In genomic region chr1:90000981-90001380, GRCm38 (mm10) we compare ENCODE assay signal across 28 mouse cellular contexts. TPM values are rescaled to one million over a fixed set of nuclear protein-coding genes. Genes with fewer than 3 reads are reported as not detected.
DNase-seq lines count a peak whose midpoint lies in the region; TF ChIP-seq lines count a peak whose summit lies in the region.
"Had no signal": no experiment of that assay in that cellular context is flagged by ENCODE, and none has a peak within 500 bp of the region (broad histone marks: within the 10 kb centered on the region; RNA-seq: fewer than 3 reads in every experiment).

No protein-coding gene starts in this region.

- 35% methylated on average over 5 of the region's 5 CpGs for WGBS in heart, adult 2 months

- no peak overlapping the region for H3K9ac ChIP-seq in heart, adult 2 months (ENCODE audit: low read depth, low read length)
- H3K9ac ChIP-seq: forebrain, embryonic 13.5 days; hindbrain, embryonic 14.5 days had no signal

- no peak overlapping the region for H3K4me3 ChIP-seq in gastrocnemius, adult 2 months
- H3K4me3 ChIP-seq in heart, adult 2 months: no peak overlapping the region
- H3K4me3 ChIP-seq: forebrain, embryonic 10.5 days; forebrain, embryonic 13.5 days; heart, embryonic 10.5 days had no signal

- no peaks in the 10 kb centered on the region for H3K79me2 ChIP-seq in heart, adult 2 months (replicated peaks; ENCODE audit: control insufficient read depth, insufficient read depth, low read length)

- TF ChIP-seq EP300 in heart, adult 2 months (IDR thresholded peaks at IDR 0.05; ENCODE audit: insufficient read depth, low read depth, low read length): no peak

- H3K27ac ChIP-seq in gastrocnemius, adult 2 months: peak overlapping the region; percentile 89
- peak overlapping the region; percentile 93 for H3K27ac ChIP-seq in heart, adult 2 months
- H3K27ac ChIP-seq: forebrain, embryonic 10.5 days; forebrain, embryonic 13.5 days; hindbrain, embryonic 14.5 days; hindbrain, postnatal 0 days had no signal

- peaks cover 13% of the 10 kb centered on the region; the same call in 1 of the 2 replicates for H3K4me1 ChIP-seq in heart, adult 2 months (ENCODE audit: control insufficient read depth, insufficient read depth, low read length)
- H3K4me1 ChIP-seq: forebrain, embryonic 13.5 days had no signal

- peaks cover 2% of the 10 kb centered on the region; the same call in 1 of the 2 replicates for H3K36me3 ChIP-seq in heart, adult 2 months (ENCODE audit: control insufficient read depth, insufficient read depth, low read length)
- H3K36me3 ChIP-seq: forebrain, embryonic 10.5 days; G1E; heart, embryonic 10.5 days had no signal

- TF ChIP-seq POLR2A in heart, adult 2 months (IDR thresholded peaks at IDR 0.05; ENCODE audit: insufficient read depth, low read depth, low read length): no peak

- no peak for TF ChIP-seq CTCF in gastrocnemius, adult 2 months (IDR thresholded peaks at IDR 0.05)
- TF ChIP-seq CTCF in heart, adult 2 months (IDR thresholded peaks at IDR 0.05): no peak

- intact Hi-C loops in gastrocnemius, adult 2 months (cut with DNase I): no loop called here
- intact Hi-C loops in gastrocnemius, postnatal 36 days (cut with DNase I): no loop called here
- intact Hi-C loops in heart, adult 2 months (cut with DNase I): no loop called here

- DNase-seq in gastrocnemius, adult 2 months: peak; percentile 46
- no peak for DNase-seq in gastrocnemius, postnatal 36 days
- DNase-seq in heart, adult 2 months: no peak
- DNase-seq in heart, adult 18-20 months: no peak
- DNase-seq in layer of hippocampus, adult 9-11 months: peak; percentile 0
- no peak for DNase-seq in layer of hippocampus, adult 9-10 months (ENCODE audit: low spot score)
- DNase-seq: adrenal gland, postnatal 10 days; adrenal gland, postnatal 36 days; B cell, adult 2 months; cerebellum, adult 18-20 months; cerebellum, adult 9-10 months; cerebellum, postnatal 14 days; heart, postnatal 10 days; heart, postnatal 4 days; kidney, adult 18-20 months had no signal

- no peaks in the 10 kb centered on the region for H3K27me3 ChIP-seq in heart, adult 2 months (ENCODE audit: control insufficient read depth, insufficient read depth, low read length)

RNA-seq across cellular contexts. Expression of gene Asb18, which starts 13.5 kb away (rescaled TPM):
- total RNA-seq in gastrocnemius, adult 2 months (2021): 10 to 100 TPM; 18.0 to 39.9 TPM
- 10 to 100 TPM; 21.8 to 26.9 TPM for total RNA-seq in gastrocnemius, postnatal 36 days (2021)
- total RNA-seq in heart, adult 2 months (2021): 10 to 100 TPM; 20.7 to 22.9 TPM
- 35.3 and 38.2 TPM in 2 replicates for polyA plus RNA-seq in heart, adult 2 months (2012; rRNA removed)
- 10 to 100 TPM; 21.0 to 24.9 TPM for total RNA-seq in heart, adult 18-20 months (2021)
- total RNA-seq: adrenal gland, adult 18-20 months; adrenal gland, postnatal 36 days; CH12.LX; granulocyte monocyte progenitor cell, adult 5-6 weeks had no signal
- polyA plus RNA-seq: embryonic facial prominence, embryonic 11.5 days; forebrain, embryonic 10.5 days; G1E; inflammation-experienced regulatory T-cells, adult 6 months; intestine, embryonic 16.5 days; Patski had no signal

Comparison
In these comparisons a context has a peak if more than half of its experiments do, and no peak if none do; other contexts are left out.
1. DNase-seq: peak in gastrocnemius, adult 2 months (single experiment) and layer of hippocampus, adult 9-11 months (single experiment); none in gastrocnemius, postnatal 36 days (0 of 2), heart, adult 2 months (0 of 2), heart, adult 18-20 months (0 of 2) and layer of hippocampus, adult 9-10 months (single experiment).